Mouse (Mus musculus) small intestine, adult 2 months (tissue): Measurements from ENCODE around the gene Dab1.

ENCODE experiments used
- CTCF ChIP-seq: fragments of 200-500 bp; IDR thresholded peaks from 2 replicates; pipeline ENCODE4 v1.5.1; 2012; ENCODE audit warnings: low read depth, mild to moderate bottlenecking, control low read depth, inconsistent platforms, low read length, moderate library complexity, mixed read lengths; ENCODE audit not compliant: insufficient replicate concordance, insufficient read length; ENCODE audit errors: extremely low read depth
- POLR2A ChIP-seq: fragments of 200-500 bp; IDR thresholded peaks from 2 replicates; pipeline ENCODE4 v1.6.1; 2012; ENCODE audit warnings: low read depth, mild to moderate bottlenecking, control low read depth, inconsistent platforms, low read length, moderate library complexity

DNA sequence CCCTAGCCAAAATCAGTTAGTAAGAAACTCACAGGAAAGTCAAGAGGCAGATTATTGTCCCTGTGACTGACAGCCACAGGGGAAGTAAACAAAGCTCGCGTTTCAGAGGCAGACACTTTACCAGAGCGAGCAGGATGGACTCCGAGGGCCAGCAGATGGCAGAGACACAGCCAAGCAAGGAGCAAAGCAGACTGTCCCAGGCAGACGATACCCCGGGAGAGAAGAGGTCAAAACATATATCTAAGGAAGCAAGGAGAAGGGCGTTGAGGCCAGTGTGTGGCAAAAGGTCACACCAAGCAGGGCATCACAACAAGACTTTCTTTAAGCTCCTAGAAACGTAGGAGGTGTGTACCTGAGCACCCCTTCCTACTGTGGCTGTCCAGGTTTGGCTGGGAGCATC, 824.6 kb downstream of the Dab1 start:
- TF ChIP-seq CTCF = no peak
- TF ChIP-seq POLR2A = no peak
